Mouse (Mus musculus) yolk sac, embryonic 10.5 days (tissue): Measurements from ENCODE around the gene Flii.

ENCODE experiments used
- DNase-seq: peaks from one replicate; pipeline ENCODE4 v3.0.0-alpha.2; 2017; ENCODE audit warnings: low spot score

Gene Flii

GRCm38 (mm10) chr11:60715833-60716232, 11.2 kb downstream of the Flii start:
- DNase-seq: no peak

- DNase-seq: no peak
Observed at GRCm38 (mm10) chr11:60712639-60713255, 14.3 kb downstream of the Flii start.

- no peak for DNase-seq
Observed at GRCm38 (mm10) chr11:60712040-60712439, 15.0 kb downstream of the Flii start.

GRCm38 (mm10) chr11:60711218-60711617, 15.8 kb downstream of the Flii start:
- DNase-seq: no peak

- no peak for DNase-seq
Observed at GRCm38 (mm10) chr11:60709481-60710465, 17.3 kb downstream of the Flii start.

- DNase-seq: no peak
Observed at GRCm38 (mm10) chr11:60708631-60709030, 18.4 kb downstream of the Flii start.

- DNase-seq: no peak
Observed at GRCm38 (mm10) chr11:60707672-60708071, 19.4 kb downstream of the Flii start.

GRCm38 (mm10) chr11:60706696-60707480, 20.2 kb downstream of the Flii start:
- no peak for DNase-seq

GRCm38 (mm10) chr11:60706076-60706475, 21.0 kb downstream of the Flii start:
- no peak for DNase-seq

- no peak for DNase-seq
Observed at GRCm38 (mm10) chr11:60705255-60705654, 21.8 kb downstream of the Flii start.

GRCm38 (mm10) chr11:60704023-60704880, 22.8 kb downstream of the Flii start:
- no peak for DNase-seq

- DNase-seq: no peak
Observed at GRCm38 (mm10) chr11:60703131-60703530, 23.9 kb downstream of the Flii start.

GRCm38 (mm10) chr11:60701611-60702010, 25.5 kb downstream of the Flii start:
- no peak for DNase-seq

GRCm38 (mm10) chr11:60700320-60701185, 26.5 kb downstream of the Flii start:
- DNase-seq: no peak

GRCm38 (mm10) chr11:60699524-60700075, 27.5 kb downstream of the Flii start, which contains the start of gene Llgl1:
Llgl1 (plus strand) TSS chr11:60699723.
- DNase-seq: peak; percentile 95

- DNase-seq: peak; percentile 75
Observed at GRCm38 (mm10) chr11:60698806-60699523, 28.1 kb downstream of the Flii start.

GRCm38 (mm10) chr11:60697561-60697960, 29.5 kb downstream of the Flii start:
- peak; percentile 3 for DNase-seq

GRCm38 (mm10) chr11:60696165-60696564, 30.9 kb downstream of the Flii start:
- DNase-seq: peak; percentile 0
